Mouse (Mus musculus): ENCODE results near the gene Tspan31. TPM values are rescaled to one million over a fixed set of nuclear protein-coding genes. Genes with fewer than 3 reads are reported as not detected.
A peak's percentile ranks its signal among the peaks of the same experiment; 100 is the strongest.

The Tspan31 gene
- polyA plus RNA-seq (2012; rRNA removed) (124 and 164 TPM in 2 replicates), polyA plus RNA-seq (2014; fragmentation: Nextera tagmentation; extraction: Ambion mirVana) (58.3 and 72.1 TPM in 2 replicates)

- Histone ChIP-seq H3K4me2 (replicated peaks; ENCODE audit: low read depth, low read length, severe bottlenecking) (peak within 1 kb of the TSS; percentile 87), H3K27ac (replicated peaks; ENCODE audit: low read depth, low read length) (peak within 1 kb of the TSS; percentile 88), H3K9me3 (ENCODE audit: control insufficient read depth, low read length) (no peaks in the 10 kb centered on the region), H3K9ac (ENCODE audit: low read depth, low read length, severe bottlenecking) (peak within 1 kb of the TSS; percentile 61), H3K4me3 (replicated peaks; ENCODE audit: low read length) (peak within 1 kb of the TSS; percentile 65), H3K4me1 (ENCODE audit: control insufficient read depth, insufficient read depth, low read length) (peaks cover 16% of the 10 kb centered on the region; the same call in 1 of the 2 replicates), H3K36me3 (ENCODE audit: control insufficient read depth, insufficient read depth, low read length) (peaks cover 32% of the 10 kb centered on the region), H3K27me3 (ENCODE audit: control insufficient read depth, insufficient read depth, low read length) (no peaks in the 10 kb centered on the region)
- peak; percentile 99 for DNase-seq (ENCODE audit: low spot score)
- 2% methylated on average over 36 of the region's 36 CpGs for whole genome bisulfite sequencing
- ATAC-seq (ENCODE audit: low FRiP score, low read depth): peak; percentile 92
- peak; percentile 92; the same call in 1 of the 2 replicates for TF ChIP-seq POLR2A (IDR thresholded peaks at IDR 0.05; ENCODE audit: borderline replicate concordance, extremely low read depth, insufficient read depth, insufficient read length)
Observed at GRCm38 (mm10) chr10:127070190-127071121, at the start of gene Tspan31. Tspan31 (minus strand) TSS chr10:127070264.

DNA sequence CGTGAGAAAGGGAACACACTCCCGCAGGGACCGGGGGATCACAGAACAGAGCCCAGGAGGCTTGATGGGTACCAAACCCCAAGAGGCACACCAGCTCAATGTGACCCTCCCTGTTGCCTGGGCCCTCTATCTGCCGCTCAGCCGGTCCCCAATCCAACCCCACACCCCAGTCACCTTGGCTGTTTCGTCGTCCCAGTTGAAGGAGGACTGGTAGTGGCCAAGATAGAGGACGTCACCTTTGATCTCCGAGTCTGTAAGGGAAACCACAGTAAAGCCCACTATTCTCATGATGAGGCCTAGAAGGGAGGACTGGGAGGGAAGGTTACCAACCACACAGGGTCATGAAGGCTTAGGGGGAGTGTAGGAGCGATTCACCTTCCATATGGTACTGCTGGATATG, 49.2 kb upstream of the Tspan31 start:
- no peak for TF ChIP-seq POLR2A (IDR thresholded peaks at IDR 0.05; ENCODE audit: borderline replicate concordance, extremely low read depth, insufficient read depth, insufficient read length)
- ATAC-seq (ENCODE audit: low FRiP score, low read depth): no peak
- no peak overlapping the region for H3K27ac ChIP-seq (replicated peaks; ENCODE audit: low read depth, low read length)
- DNase-seq (ENCODE audit: low spot score): no peak
- H3K9me3 ChIP-seq (ENCODE audit: control insufficient read depth, low read length): no peaks in the 10 kb centered on the region
- 0 out of 2 replicates have a peak, but pooled peaks cover 2% of the 10 kb centered on the region for H3K4me1 ChIP-seq (ENCODE audit: control insufficient read depth, insufficient read depth, low read length)
- H3K27me3 ChIP-seq (ENCODE audit: control insufficient read depth, insufficient read depth, low read length): no peaks in the 10 kb centered on the region
- WGBS: 92% methylated on average over 10 of the region's 10 CpGs
- peaks cover 33% of the 10 kb centered on the region for H3K36me3 ChIP-seq (ENCODE audit: control insufficient read depth, insufficient read depth, low read length)
- no peak overlapping the region for H3K9ac ChIP-seq (ENCODE audit: low read depth, low read length, severe bottlenecking)
- no peak overlapping the region for H3K4me3 ChIP-seq (replicated peaks; ENCODE audit: low read length)
- H3K4me2 ChIP-seq (replicated peaks; ENCODE audit: low read depth, low read length, severe bottlenecking): no peak overlapping the region

DNA sequence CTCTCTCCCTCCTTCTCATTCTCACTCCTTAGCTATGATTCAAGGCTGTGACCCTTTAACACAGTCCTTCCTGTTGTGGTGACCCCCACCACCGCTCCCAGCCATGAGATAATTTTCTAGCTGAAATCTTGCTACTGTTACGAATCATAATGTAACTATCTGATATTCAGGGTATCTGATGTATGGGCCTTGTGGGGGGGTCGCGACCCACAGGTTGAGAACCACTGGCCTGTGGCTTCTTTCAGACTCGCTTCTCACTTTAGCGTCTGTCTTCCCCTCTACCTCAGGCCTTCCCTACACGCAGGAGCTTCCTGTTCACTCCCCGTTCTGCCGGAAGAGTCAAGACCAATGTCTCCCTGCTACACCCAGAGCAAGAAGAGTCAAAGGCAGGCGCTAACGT, 48.4 kb upstream of the Tspan31 start:
- H3K4me3 ChIP-seq (replicated peaks; ENCODE audit: low read length): no peak overlapping the region
- DNase-seq (ENCODE audit: low spot score): no peak
- H3K4me2 ChIP-seq (replicated peaks; ENCODE audit: low read depth, low read length, severe bottlenecking): no peak overlapping the region
- no peaks in the 10 kb centered on the region for H3K27me3 ChIP-seq (ENCODE audit: control insufficient read depth, insufficient read depth, low read length)
- H3K9me3 ChIP-seq (ENCODE audit: control insufficient read depth, low read length): no peaks in the 10 kb centered on the region
- peaks cover 33% of the 10 kb centered on the region for H3K36me3 ChIP-seq (ENCODE audit: control insufficient read depth, insufficient read depth, low read length)
- no peak for TF ChIP-seq POLR2A (IDR thresholded peaks at IDR 0.05; ENCODE audit: borderline replicate concordance, extremely low read depth, insufficient read depth, insufficient read length)
- H3K27ac ChIP-seq (replicated peaks; ENCODE audit: low read depth, low read length): no peak overlapping the region
- WGBS: 91% methylated on average over 11 of the region's 11 CpGs
- no peak overlapping the region for H3K9ac ChIP-seq (ENCODE audit: low read depth, low read length, severe bottlenecking)
- no peak for ATAC-seq (ENCODE audit: low FRiP score, low read depth)
- 0 out of 2 replicates have a peak, but pooled peaks cover 2% of the 10 kb centered on the region for H3K4me1 ChIP-seq (ENCODE audit: control insufficient read depth, insufficient read depth, low read length)

- H3K4me1 ChIP-seq (ENCODE audit: control insufficient read depth, insufficient read depth, low read length): no peaks in the 10 kb centered on the region
- peaks cover 37% of the 10 kb centered on the region for H3K36me3 ChIP-seq (ENCODE audit: control insufficient read depth, insufficient read depth, low read length)
- no peak overlapping the region for H3K9ac ChIP-seq (ENCODE audit: low read depth, low read length, severe bottlenecking)
Observed at GRCm38 (mm10) chr10:127115068-127115467, 45.0 kb upstream of the Tspan31 start.

DNA sequence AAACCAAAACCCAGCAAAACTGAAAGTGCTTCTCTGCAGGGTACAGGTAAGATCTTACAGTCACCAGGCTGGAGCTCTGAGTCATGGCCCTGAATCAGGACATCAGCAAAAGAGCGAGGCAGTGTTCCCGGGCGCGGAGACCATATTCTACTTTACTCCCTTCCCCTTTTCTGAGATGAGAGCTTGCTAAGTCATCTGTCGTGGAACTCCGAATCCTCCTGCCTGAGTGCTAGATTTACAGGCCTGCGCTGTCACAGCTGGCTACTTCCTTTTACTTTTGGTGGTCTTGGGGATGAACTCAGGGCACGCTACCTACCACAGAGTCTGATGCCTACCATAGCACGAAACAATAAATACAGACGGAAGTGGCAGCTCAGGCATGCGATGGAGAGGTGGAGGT, 44.3 kb upstream of the Tspan31 start:
- no peak for ATAC-seq (ENCODE audit: low FRiP score, low read depth)
- H3K36me3 ChIP-seq (ENCODE audit: control insufficient read depth, insufficient read depth, low read length): peaks cover 37% of the 10 kb centered on the region

More at GRCm38 (mm10) chr10:127115068-127115467, 45.0 kb upstream of the Tspan31 start:
- 87% methylated on average over 2 of the region's 2 CpGs for WGBS
- no peaks in the 10 kb centered on the region for H3K27me3 ChIP-seq (ENCODE audit: control insufficient read depth, insufficient read depth, low read length)
- ATAC-seq (ENCODE audit: low FRiP score, low read depth): no peak
- H3K4me3 ChIP-seq (replicated peaks; ENCODE audit: low read length): no peak overlapping the region
- DNase-seq (ENCODE audit: low spot score): no peak
- H3K9me3 ChIP-seq (ENCODE audit: control insufficient read depth, low read length): no peaks in the 10 kb centered on the region
- H3K4me2 ChIP-seq (replicated peaks; ENCODE audit: low read depth, low read length, severe bottlenecking): no peak overlapping the region
- no peak overlapping the region for H3K27ac ChIP-seq (replicated peaks; ENCODE audit: low read depth, low read length)
- no peak for TF ChIP-seq POLR2A (IDR thresholded peaks at IDR 0.05; ENCODE audit: borderline replicate concordance, extremely low read depth, insufficient read depth, insufficient read length)

More for the DNA sequence above, 44.3 kb upstream of the Tspan31 start:
- Histone ChIP-seq H3K27me3 (ENCODE audit: control insufficient read depth, insufficient read depth, low read length) (no peaks in the 10 kb centered on the region), H3K27ac (replicated peaks; ENCODE audit: low read depth, low read length) (no peak overlapping the region), H3K4me1 (ENCODE audit: control insufficient read depth, insufficient read depth, low read length) (no peaks in the 10 kb centered on the region), H3K9ac (ENCODE audit: low read depth, low read length, severe bottlenecking) (no peak overlapping the region), H3K4me2 (replicated peaks; ENCODE audit: low read depth, low read length, severe bottlenecking) (no peak overlapping the region), H3K4me3 (replicated peaks; ENCODE audit: low read length) (no peak overlapping the region), H3K9me3 (ENCODE audit: control insufficient read depth, low read length) (no peaks in the 10 kb centered on the region)
- no peak for DNase-seq (ENCODE audit: low spot score)
- 90% methylated on average over 11 of the region's 11 CpGs for WGBS
- no peak for TF ChIP-seq POLR2A (IDR thresholded peaks at IDR 0.05; ENCODE audit: borderline replicate concordance, extremely low read depth, insufficient read depth, insufficient read length)

Data from limb, embryonic 14.5 days (tissue).